Mouse (Mus musculus) E14TG2a.4 (cell line): ENCODE results near the gene Rprd1b.

Source experiments
- H3K27me3 ChIP-seq: 2 replicates; pipeline ENCODE4 v1.6.1; 2014; ENCODE audit warnings: low read length, control low read depth; ENCODE audit not compliant: insufficient read depth
- H3K36me3 ChIP-seq: 2 replicates; pipeline ENCODE4 v1.6.1; 2014; ENCODE audit warnings: low read length, control low read depth; ENCODE audit not compliant: insufficient read depth
- H3K4me1 ChIP-seq: replicated peaks from 2 replicates; pipeline ENCODE4 v1.6.1; 2014; ENCODE audit warnings: low read depth, low read length, control low read depth
- H3K4me3 ChIP-seq: replicated peaks from 2 replicates; pipeline ENCODE4 v1.5.1; 2014; ENCODE audit warnings: mild to moderate bottlenecking, low read length
- H3K9me3 ChIP-seq: 2 replicates; pipeline ENCODE4 v1.6.1; 2014; ENCODE audit warnings: low read length, control low read depth
- CTCF ChIP-seq: conservative IDR thresholded peaks from 2 replicates; pipeline ENCODE4 v1.5.1; 2014; ENCODE audit warnings: low read length
- NANOG ChIP-seq: IDR thresholded peaks from 2 replicates; pipeline ENCODE4 v1.6.1; 2014; ENCODE audit warnings: borderline replicate concordance, low read length, mixed read lengths
- POU5F1 ChIP-seq: IDR thresholded peaks from 2 replicates; pipeline ENCODE4 v1.6.1; 2014; ENCODE audit warnings: low read length, borderline replicate concordance

Rprd1b gene

DNA sequence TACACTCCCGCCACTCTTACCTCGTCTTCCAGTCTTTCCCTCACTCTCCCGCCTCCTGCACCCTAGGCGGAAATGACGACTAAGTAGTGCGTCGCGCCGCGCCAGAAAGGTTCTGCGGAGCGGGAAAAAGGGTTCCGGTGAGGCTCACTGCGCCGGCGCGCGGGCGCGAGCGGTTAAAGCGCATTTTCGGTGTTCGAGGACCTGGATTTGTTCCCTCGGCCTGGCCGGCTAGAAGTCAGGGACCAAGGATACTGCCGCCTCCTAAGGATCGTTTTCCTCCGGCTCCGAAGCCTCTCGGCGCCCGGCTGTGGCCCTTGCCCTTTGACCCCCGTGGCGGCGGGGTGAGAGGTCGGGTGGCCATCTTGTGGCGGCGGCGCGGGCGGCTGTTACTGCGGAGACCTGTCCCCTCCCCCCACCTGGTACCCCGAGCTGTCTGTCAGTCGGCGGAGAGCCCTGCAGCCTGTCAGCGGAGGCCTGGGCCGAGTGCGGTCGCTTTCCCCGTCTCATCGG is at the start of gene Rprd1b, which contains the start of gene Tti1:
TSS of gene Rprd1b (plus strand) at position 144 of the 510 bp plus-strand sequence.
TSS of gene Tti1 (minus strand) at position 80 of the 510 bp plus-strand sequence.
- TF ChIP-seq CTCF, result no peak
- no peak for TF ChIP-seq NANOG
- no peak for TF ChIP-seq POU5F1
- Histone ChIP-seq H3K9me3 (no peaks in the 10 kb centered on the region), H3K4me3 (peak within 1 kb of the TSS; percentile 99), H3K4me1 (peaks cover 45% of the 10 kb centered on the region), H3K36me3 (peaks cover 24% of the 10 kb centered on the region), H3K27me3 (no peaks in the 10 kb centered on the region)

DNA sequence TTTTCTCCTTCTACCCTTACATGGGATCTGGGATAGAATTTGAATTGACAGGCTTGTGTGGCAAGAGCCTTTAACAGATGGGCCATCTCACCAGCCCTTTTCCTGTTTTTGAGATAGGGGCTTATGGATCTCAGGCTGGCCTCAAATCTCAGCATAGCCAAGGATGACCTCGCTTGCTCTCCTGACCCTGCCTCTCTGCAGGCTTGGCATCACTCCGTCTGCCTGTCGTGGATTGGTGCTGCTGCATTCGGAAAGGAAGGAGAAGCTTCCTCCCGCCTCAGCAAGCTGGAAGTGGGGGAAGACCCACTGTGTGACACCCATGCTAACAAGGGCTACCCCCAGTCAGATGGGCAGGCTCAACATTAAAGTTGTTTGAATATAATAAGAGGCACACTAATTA is 49.1 kb upstream of the Rprd1b start:
- H3K36me3 ChIP-seq, result peaks cover 32% of the 10 kb centered on the region
- peaks cover 18% of the 10 kb centered on the region for H3K27me3 ChIP-seq
- H3K4me3 ChIP-seq, result no peak overlapping the region
- TF ChIP-seq NANOG (no peak), POU5F1 (no peak), CTCF (no peak)
- no peaks in the 10 kb centered on the region for H3K9me3 ChIP-seq
- H3K4me1 ChIP-seq, result peaks cover 32% of the 10 kb centered on the region

DNA sequence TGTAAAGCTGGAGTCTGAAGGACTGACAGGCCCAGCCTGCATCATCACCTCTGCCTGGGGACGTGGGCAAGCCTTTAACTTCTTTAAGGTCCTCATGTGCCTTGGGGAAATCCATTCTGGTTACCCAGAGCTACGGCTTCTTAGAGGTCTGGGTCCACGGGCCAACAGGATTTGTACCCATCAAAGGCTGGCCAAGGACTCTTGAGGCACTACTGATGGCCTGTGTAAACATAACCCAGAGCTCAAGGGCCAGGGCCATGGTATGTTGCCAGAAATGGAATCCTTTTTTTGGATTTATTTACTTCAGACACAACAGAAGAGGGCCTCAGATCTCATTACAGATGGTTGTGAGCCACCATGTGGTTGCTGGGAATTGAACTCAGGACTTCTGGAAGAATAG is 45.6 kb upstream of the Rprd1b start:
- H3K4me1 ChIP-seq, result peaks cover 13% of the 10 kb centered on the region
- H3K9me3 ChIP-seq, result no peaks in the 10 kb centered on the region
- TF ChIP-seq POU5F1 (no peak), CTCF (no peak), NANOG (no peak)
- H3K27me3 ChIP-seq, result no peaks in the 10 kb centered on the region
- peaks cover 62% of the 10 kb centered on the region for H3K36me3 ChIP-seq
- no peak overlapping the region for H3K4me3 ChIP-seq

DNA sequence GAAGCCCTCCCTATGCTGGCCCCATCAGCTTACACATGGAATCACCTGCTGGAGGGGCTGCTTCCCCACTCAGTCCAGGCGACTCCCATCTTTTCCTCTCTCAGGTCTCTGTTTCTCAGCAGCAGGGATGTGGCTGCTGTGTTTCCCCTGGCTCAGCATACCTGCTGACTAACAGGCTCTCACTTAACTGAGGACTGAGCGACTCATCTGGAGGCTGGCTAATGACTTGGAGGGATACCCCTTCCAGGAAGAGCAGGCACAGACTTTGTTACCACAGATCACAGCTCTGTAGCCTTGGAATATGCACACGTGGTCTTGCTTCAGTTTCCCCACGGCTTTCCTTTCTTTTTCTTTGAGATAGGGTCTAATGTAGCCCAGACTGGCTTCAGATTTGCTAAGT is 45.0 kb upstream of the Rprd1b start:
- Histone ChIP-seq H3K27me3 (no peaks in the 10 kb centered on the region), H3K4me3 (no peak overlapping the region), H3K4me1 (peaks cover 10% of the 10 kb centered on the region), H3K36me3 (peaks cover 68% of the 10 kb centered on the region), H3K9me3 (no peaks in the 10 kb centered on the region)
- TF ChIP-seq NANOG, result no peak
- TF ChIP-seq CTCF, result no peak
- no peak for TF ChIP-seq POU5F1

DNA sequence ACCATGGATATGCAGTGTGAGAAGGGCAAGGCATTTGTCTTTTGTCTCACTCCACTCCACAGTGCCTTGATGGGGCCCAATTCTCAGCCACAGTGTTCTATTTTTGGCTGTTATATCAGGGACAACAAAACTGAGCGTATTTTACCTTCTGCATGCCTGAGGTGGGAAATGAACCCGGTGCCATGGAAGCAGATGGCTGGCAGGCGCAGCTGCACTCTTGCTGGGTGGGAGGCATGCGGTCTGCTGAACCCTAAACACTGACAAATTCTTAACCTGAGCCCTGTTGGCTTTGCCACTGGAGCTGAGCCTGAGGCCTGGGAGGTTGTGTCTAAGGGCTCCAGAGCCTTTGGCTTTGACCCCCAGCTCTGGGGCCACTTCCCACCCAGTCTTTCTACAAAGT is 42.7 kb upstream of the Rprd1b start:
- Histone ChIP-seq H3K27me3 (no peaks in the 10 kb centered on the region), H3K4me3 (no peak overlapping the region), H3K36me3 (peaks cover 87% of the 10 kb centered on the region), H3K4me1 (peaks cover 31% of the 10 kb centered on the region), H3K9me3 (no peaks in the 10 kb centered on the region)
- TF ChIP-seq CTCF (no peak), NANOG (no peak), POU5F1 (no peak)

DNA sequence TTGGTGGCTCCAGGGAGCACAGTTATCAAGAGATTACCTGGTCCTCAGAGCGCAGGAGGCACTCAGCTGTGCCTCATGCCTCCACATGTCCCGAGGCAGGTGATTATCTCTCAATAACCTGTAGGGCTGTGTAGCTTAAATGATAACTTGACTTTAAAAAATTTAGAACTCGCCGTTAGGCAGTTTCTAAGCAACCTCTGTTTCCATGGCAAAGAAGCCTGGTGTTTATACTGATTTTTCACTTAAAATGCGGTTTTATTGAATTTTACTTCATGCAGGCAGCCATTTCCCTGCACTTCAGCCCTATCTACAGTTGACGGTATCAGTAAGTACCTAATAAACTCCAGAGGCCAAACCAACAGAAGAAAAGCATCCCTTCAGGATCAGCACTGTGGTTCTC is 42.1 kb upstream of the Rprd1b start:
- Histone ChIP-seq H3K36me3 (peaks cover 87% of the 10 kb centered on the region), H3K4me1 (peaks cover 31% of the 10 kb centered on the region), H3K27me3 (no peaks in the 10 kb centered on the region), H3K4me3 (no peak overlapping the region), H3K9me3 (no peaks in the 10 kb centered on the region)
- TF ChIP-seq POU5F1, result no peak

DNA sequence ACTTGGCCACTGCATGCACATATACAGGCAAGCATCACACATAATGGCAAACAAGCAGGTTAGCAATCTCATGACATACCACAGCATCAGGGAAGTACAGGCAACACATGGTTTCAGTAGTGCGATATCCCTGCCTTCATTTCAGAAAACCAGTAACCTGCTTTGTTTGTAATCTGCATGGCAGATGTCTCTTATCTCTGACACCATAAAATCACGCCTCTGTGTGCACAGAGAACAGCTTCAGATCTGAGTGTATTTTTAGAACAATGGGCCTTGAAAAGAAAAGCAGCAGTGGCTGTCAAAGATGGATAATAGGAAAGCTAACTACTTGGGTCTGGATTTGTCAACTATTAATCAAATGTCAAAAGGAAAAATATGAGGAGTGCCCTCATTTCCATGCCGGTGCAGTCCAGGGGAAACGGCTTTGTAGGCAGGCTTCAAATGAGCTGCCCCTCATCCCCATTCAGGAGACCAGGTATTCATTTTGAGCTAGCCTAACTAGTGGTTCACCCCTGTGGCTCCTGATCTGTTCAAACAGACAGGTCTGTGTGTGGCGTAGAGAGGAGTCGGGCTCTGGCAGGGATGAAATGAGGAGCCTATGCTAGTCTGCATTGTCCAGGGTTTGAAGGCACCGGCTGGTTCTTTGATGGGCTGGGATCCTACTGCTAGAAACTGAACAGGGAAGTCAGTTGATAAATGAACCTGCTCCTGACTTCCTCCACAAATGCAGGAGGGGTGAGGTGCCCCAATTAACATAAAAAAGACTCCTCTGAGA is 39.7 kb upstream of the Rprd1b start:
- Histone ChIP-seq H3K9me3 (no peaks in the 10 kb centered on the region), H3K4me1 (peaks cover 31% of the 10 kb centered on the region), H3K27me3 (no peaks in the 10 kb centered on the region), H3K4me3 (no peak overlapping the region), H3K36me3 (peaks cover 87% of the 10 kb centered on the region)
- TF ChIP-seq CTCF (no peak), POU5F1 (no peak), NANOG (no peak)

DNA sequence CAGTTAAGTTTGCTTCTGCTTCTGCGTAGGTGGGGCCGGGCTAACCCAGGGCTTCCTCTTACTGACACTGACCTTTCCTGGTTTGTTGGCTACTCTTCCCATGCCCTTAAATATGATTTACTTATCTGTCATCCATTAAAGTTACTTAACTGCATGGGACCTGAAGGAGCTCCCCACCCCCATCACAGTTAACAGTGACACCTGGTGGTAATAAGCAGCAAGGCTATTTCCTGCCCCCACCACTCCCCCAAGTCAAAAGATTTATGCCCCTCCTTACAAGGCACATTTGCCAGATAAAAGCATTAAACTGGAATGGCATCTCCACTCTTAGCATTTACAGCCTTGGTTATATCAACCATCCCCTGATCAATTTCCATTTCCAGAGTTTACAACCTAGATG is 38.4 kb upstream of the Rprd1b start:
- peaks cover 92% of the 10 kb centered on the region for H3K36me3 ChIP-seq
- no peak for TF ChIP-seq POU5F1
- peak; percentile 55 for TF ChIP-seq CTCF
- no peaks in the 10 kb centered on the region for H3K9me3 ChIP-seq
- no peak overlapping the region for H3K4me3 ChIP-seq
- H3K4me1 ChIP-seq, result peaks cover 29% of the 10 kb centered on the region
- no peaks in the 10 kb centered on the region for H3K27me3 ChIP-seq

DNA sequence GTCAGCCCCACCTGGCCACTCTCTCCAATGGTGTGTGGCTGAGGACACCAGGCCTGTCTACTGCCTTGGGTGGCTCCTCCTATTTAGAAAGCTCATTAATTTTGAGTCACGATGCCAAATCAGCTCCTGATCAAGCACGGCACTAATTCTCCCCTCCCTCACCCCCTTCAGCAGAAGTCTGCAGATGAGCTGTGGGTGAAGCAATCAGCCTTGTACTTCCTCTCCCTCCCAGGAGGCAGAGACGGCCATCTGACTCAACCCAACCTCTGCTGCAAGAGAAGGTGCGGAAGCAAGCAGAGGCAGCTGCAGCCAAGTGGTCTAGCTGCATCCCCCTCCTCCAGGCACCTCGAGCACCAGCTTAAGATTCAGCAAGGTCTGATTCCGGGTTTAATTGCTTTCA is 37.3 kb upstream of the Rprd1b start:
- no peaks in the 10 kb centered on the region for H3K27me3 ChIP-seq
- peaks cover 21% of the 10 kb centered on the region for H3K4me1 ChIP-seq
- H3K9me3 ChIP-seq, result no peaks in the 10 kb centered on the region
- peaks cover 94% of the 10 kb centered on the region for H3K36me3 ChIP-seq
- no peak overlapping the region for H3K4me3 ChIP-seq
- TF ChIP-seq CTCF, result no peak
- TF ChIP-seq NANOG, result no peak
- no peak for TF ChIP-seq POU5F1
